Mouse (Mus musculus) MEL (cell line): Measurements from ENCODE around the gene Slc25a36. TPM values are rescaled to one million over a fixed set of nuclear protein-coding genes. Genes with fewer than 3 reads are reported as not detected.

Source experiments
- DNase-seq: peaks from one replicate; pipeline ENCODE4 v3.0.0; 2011; ENCODE audit warnings: low read depth, low spot score
- H3K27ac ChIP-seq: 2 replicates; pipeline ENCODE4 v1.5.1; 2012; ENCODE audit warnings: low read depth, mild to moderate bottlenecking, control low read depth, low read length, moderate library complexity; ENCODE audit not compliant: control insufficient read depth
- H3K27me3 ChIP-seq, 2 experiments: fragments of 150-350 bp in 1 of 2; sonication (generic) in 1 of 2; 2 replicates each; pipeline ENCODE4 v1.6.1; 2012; ENCODE audit warnings: low read length in 2 of 2, mild to moderate bottlenecking in 2 of 2, improper control_type of control experiment in 1 of 2, moderate library complexity in 1 of 2; ENCODE audit not compliant: insufficient read depth in 2 of 2, control insufficient read depth in 1 of 2
- H3K36me3 ChIP-seq, 2 experiments: 2 replicates each; pipeline ENCODE4 v1.6.1; 2012 to 2014; ENCODE audit warnings: low read length in 2 of 2, improper control_type of control experiment in 1 of 2, inconsistent platforms in 1 of 2, mild to moderate bottlenecking in 1 of 2; ENCODE audit not compliant: insufficient read depth in 2 of 2, control insufficient read depth in 1 of 2
- H3K4me1 ChIP-seq, 2 experiments: fragments of 150-350 bp in 1 of 2; sonication (generic) in 1 of 2; 2 replicates each; pipeline ENCODE4 v1.6.1; 2012; ENCODE audit warnings: low read length in 2 of 2, improper control_type of control experiment in 1 of 2, mild to moderate bottlenecking in 1 of 2; ENCODE audit not compliant: insufficient read depth in 2 of 2, control insufficient read depth in 1 of 2
- H3K4me3 ChIP-seq, 2 experiments: fragments of 150-350 bp in 1 of 2; sonication (generic) in 1 of 2; 2 replicates each; pipeline ENCODE4 v1.5.1; 2012; ENCODE audit warnings: low read depth in 2 of 2, low read length in 2 of 2, mild to moderate bottlenecking in 2 of 2, moderate library complexity in 2 of 2, control low read depth in 1 of 2, improper control_type of control experiment in 1 of 2; ENCODE audit not compliant: control insufficient read depth in 1 of 2, insufficient read depth in 1 of 2
- H3K79me2 ChIP-seq: 2 replicates; pipeline ENCODE4 v1.6.1; 2012; ENCODE audit warnings: mild to moderate bottlenecking, low read length, moderate library complexity; ENCODE audit not compliant: control insufficient read depth, poor library complexity, insufficient read depth
- H3K9ac ChIP-seq: 2 replicates; pipeline ENCODE4 v1.6.1; 2012; ENCODE audit warnings: low read depth, mild to moderate bottlenecking, control low read depth, low read length, moderate library complexity; ENCODE audit not compliant: control insufficient read depth, poor library complexity, severe bottlenecking
- H3K9me3 ChIP-seq: fragments of 150-350 bp; sonication (generic); replicated peaks from 2 replicates; pipeline ENCODE4 v1.6.1; 2012; ENCODE audit warnings: mild to moderate bottlenecking, low read length, improper control_type of control experiment, moderate library complexity; ENCODE audit not compliant: insufficient read depth
- CHD1 ChIP-seq: IDR thresholded peaks from 2 replicates; pipeline ENCODE4 v1.6.1; 2012; ENCODE audit warnings: low read depth, mild to moderate bottlenecking, inconsistent platforms, low read length, improper control_type of control experiment
- CHD2 ChIP-seq: IDR thresholded peaks from 2 replicates; pipeline ENCODE4 v1.6.1; 2011; ENCODE audit warnings: low read length, improper control_type of control experiment
- E2F4 ChIP-seq: IDR thresholded peaks from 2 replicates; pipeline ENCODE4 v1.6.1; 2011; ENCODE audit warnings: low read depth, low read length, improper control_type of control experiment, borderline replicate concordance
- ETS1 ChIP-seq: IDR thresholded peaks from 2 replicates; pipeline ENCODE4 v1.6.1; 2012; ENCODE audit warnings: low read depth, mild to moderate bottlenecking, inconsistent platforms, low read length, improper control_type of control experiment, moderate library complexity
- JUND ChIP-seq: IDR thresholded peaks from 2 replicates; pipeline ENCODE4 v1.6.1; 2011; ENCODE audit warnings: low read depth, mild to moderate bottlenecking, improper control_type of control experiment, low read length
- KAT2A ChIP-seq: conservative IDR thresholded peaks from 2 replicates; pipeline ENCODE4 v1.6.1; 2012; ENCODE audit warnings: low read depth, low read length, improper control_type of control experiment, inconsistent platforms
- MYB ChIP-seq: IDR thresholded peaks from 2 replicates; pipeline ENCODE4 v1.6.1; 2011; ENCODE audit warnings: mild to moderate bottlenecking, low read depth, low read length, improper control_type of control experiment
- NELFE ChIP-seq: IDR thresholded peaks from 2 replicates; pipeline ENCODE4 v1.6.1; 2011; ENCODE audit warnings: low read depth, low read length, improper control_type of control experiment
- POLR2A ChIP-seq, 2 experiments: IDR thresholded peaks; 2 replicates each; pipeline ENCODE4 v1.6.1; 2011 to 2012; ENCODE audit warnings: low read length in 2 of 2, mild to moderate bottlenecking in 2 of 2, control low read depth in 1 of 2, improper control_type of control experiment in 1 of 2, low read depth in 1 of 2, moderate library complexity in 1 of 2; ENCODE audit not compliant: control insufficient read depth in 1 of 2, insufficient read depth in 1 of 2, poor library complexity in 1 of 2
- POLR2AphosphoS2 ChIP-seq: IDR thresholded peaks from 2 replicates; pipeline ENCODE4 v1.6.1; 2011; ENCODE audit warnings: low read length, improper control_type of control experiment
- POLR2AphosphoS5 ChIP-seq: IDR thresholded peaks from 2 replicates; pipeline ENCODE4 v1.6.1; 2012; ENCODE audit warnings: low read depth, borderline replicate concordance, mild to moderate bottlenecking, inconsistent platforms, low read length, moderate library complexity, mixed read lengths
- RAD21 ChIP-seq: IDR thresholded peaks from 2 replicates; pipeline ENCODE4 v1.6.1; 2011; ENCODE audit warnings: mild to moderate bottlenecking, low read depth, low read length, improper control_type of control experiment
- RCOR1 ChIP-seq: IDR thresholded peaks from 2 replicates; pipeline ENCODE4 v1.6.1; 2012; ENCODE audit warnings: low read depth, mild to moderate bottlenecking, inconsistent platforms, low read length, improper control_type of control experiment
- SIN3A ChIP-seq: IDR thresholded peaks from 2 replicates; pipeline ENCODE4 v1.6.1; 2012; ENCODE audit warnings: low read length, improper control_type of control experiment, inconsistent platforms
- TCF12 ChIP-seq: IDR thresholded peaks from 2 replicates; pipeline ENCODE4 v1.6.1; 2014; ENCODE audit warnings: low read depth, mild to moderate bottlenecking, inconsistent platforms, low read length, improper control_type of control experiment, moderate library complexity
- USF1 ChIP-seq: IDR thresholded peaks from 2 replicates; pipeline ENCODE4 v1.6.1; 2014; ENCODE audit warnings: low read depth, mild to moderate bottlenecking, inconsistent platforms, low read length, improper control_type of control experiment, moderate library complexity
- USF2 ChIP-seq, 2 experiments: IDR thresholded peaks; 2 replicates each; pipeline ENCODE4 v1.6.1; 2011 to 2012; ENCODE audit warnings: improper control_type of control experiment in 2 of 2, low read length in 2 of 2, borderline replicate concordance in 1 of 2, inconsistent platforms in 1 of 2, low read depth in 1 of 2, mild to moderate bottlenecking in 1 of 2; ENCODE audit not compliant: insufficient read depth in 1 of 2
- ZC3H11A ChIP-seq: IDR thresholded peaks from 2 replicates; pipeline ENCODE4 v1.6.1; 2012; ENCODE audit warnings: low read depth, mild to moderate bottlenecking, inconsistent platforms, low read length, improper control_type of control experiment
- ZMIZ1 ChIP-seq: IDR thresholded peaks from 2 replicates; pipeline ENCODE4 v1.6.1; 2012; ENCODE audit warnings: low read depth, mild to moderate bottlenecking, inconsistent platforms, low read length, improper control_type of control experiment, moderate library complexity
- polyA plus RNA-seq, 2 experiments: library from polyadenylated mRNA; stranded (reverse) in 1 of 2; unstranded in 1 of 2; fragments of >175 nt in 1 of 2; fragments of >200 nt in 1 of 2; gene quantifications; 2 replicates each; pipeline versions ENCODE4 v1.2.1 to v1.2.4; 2012; ENCODE audit warnings: low replicate concordance in 2 of 2, low read depth in 1 of 2; ENCODE audit not compliant: insufficient read length in 2 of 2, insufficient read depth in 1 of 2, missing spikeins in 1 of 2
- total RNA-seq: library from RNA; depleted of rRNA; stranded (reverse); fragments of 300-350 nt; gene quantifications from 2 replicates; pipeline ENCODE4 v1.2.3, GENCODE M21; 2012

Gene Slc25a36
- total and polyA plus RNA-seq, 3 experiments, result 11.9 to 13.0 TPM; not detected in 1

GRCm38 (mm10) chr9:97140145-97140932 is 29.4 kb upstream of the Slc25a36 start:
- Histone ChIP-seq H3K9ac (no peak overlapping the region), H3K27me3 (no peaks in the 10 kb centered on the region; a peak in 2 of 4 replicates), H3K4me1 (no peaks in the 10 kb centered on the region), H3K79me2 (no peaks in the 10 kb centered on the region)
- TF ChIP-seq MYB, result no peak
- TF ChIP-seq POLR2AphosphoS2, result no peak
- no peak for TF ChIP-seq SIN3A
- no peak for TF ChIP-seq USF2 (IDR thresholded peaks at IDR 0.05; ENCODE audit: borderline replicate concordance in 1 of 2, insufficient read depth in 1 of 2, low read depth in 1 of 2, low read length in 2 of 2)
- no peak for TF ChIP-seq RAD21
- TF ChIP-seq ETS1, result no peak
- TF ChIP-seq ZMIZ1, result no peak
- no peak for TF ChIP-seq ZC3H11A
- no peak for TF ChIP-seq TCF12
- TF ChIP-seq NELFE, result no peak
- TF ChIP-seq CHD2, result no peak
- no peak for TF ChIP-seq KAT2A
- no peak for TF ChIP-seq JUND
- no peak for TF ChIP-seq RCOR1
- no peak for TF ChIP-seq CHD1
- TF ChIP-seq POLR2A (IDR thresholded peaks at IDR 0.05; ENCODE audit: control insufficient read depth in 1 of 2, insufficient read depth in 1 of 2, low read depth in 1 of 2, low read length in 2 of 2, poor library complexity in 1 of 2), result no peak
- TF ChIP-seq, all 39 proteins: peak for 0
- no peak overlapping the region for H3K4me3 ChIP-seq
- H3K9me3 ChIP-seq, result no peaks in the 10 kb centered on the region
- no peak for DNase-seq
- no peaks in the 10 kb centered on the region for H3K36me3 ChIP-seq
- no peak overlapping the region for H3K27ac ChIP-seq

GRCm38 (mm10) chr9:97137678-97138077 is 26.7 kb upstream of the Slc25a36 start:
- Histone ChIP-seq H3K9ac (no peak overlapping the region), H3K9me3 (no peaks in the 10 kb centered on the region)

More at GRCm38 (mm10) chr9:97137678-97138077, 26.7 kb upstream of the Slc25a36 start:
- no peak for DNase-seq
- no peak for TF ChIP-seq USF1
- TF ChIP-seq E2F4, result no peak
- TF ChIP-seq ZC3H11A, result no peak
- no peak for TF ChIP-seq ETS1
- TF ChIP-seq POLR2AphosphoS5, result no peak
- Histone ChIP-seq H3K27ac (no peak overlapping the region), H3K4me3 (no peak overlapping the region), H3K36me3 (no peaks in the 10 kb centered on the region), H3K27me3 (no peaks in the 10 kb centered on the region; a peak in 1 of 4 replicates), H3K4me1 (no peaks in the 10 kb centered on the region), H3K79me2 (no peaks in the 10 kb centered on the region)
